Mouse (Mus musculus): ENCODE results near the gene Slain1. TPM values are rescaled to one million over a fixed set of nuclear protein-coding genes. Genes with fewer than 3 reads are reported as not detected.
A peak's percentile ranks its signal among the peaks of the same experiment; 100 is the strongest.

Gene Slain1
- total and polyA plus RNA-seq, 2 experiments from 2014 or later: 20.3 to 89.7 TPM

DNA sequence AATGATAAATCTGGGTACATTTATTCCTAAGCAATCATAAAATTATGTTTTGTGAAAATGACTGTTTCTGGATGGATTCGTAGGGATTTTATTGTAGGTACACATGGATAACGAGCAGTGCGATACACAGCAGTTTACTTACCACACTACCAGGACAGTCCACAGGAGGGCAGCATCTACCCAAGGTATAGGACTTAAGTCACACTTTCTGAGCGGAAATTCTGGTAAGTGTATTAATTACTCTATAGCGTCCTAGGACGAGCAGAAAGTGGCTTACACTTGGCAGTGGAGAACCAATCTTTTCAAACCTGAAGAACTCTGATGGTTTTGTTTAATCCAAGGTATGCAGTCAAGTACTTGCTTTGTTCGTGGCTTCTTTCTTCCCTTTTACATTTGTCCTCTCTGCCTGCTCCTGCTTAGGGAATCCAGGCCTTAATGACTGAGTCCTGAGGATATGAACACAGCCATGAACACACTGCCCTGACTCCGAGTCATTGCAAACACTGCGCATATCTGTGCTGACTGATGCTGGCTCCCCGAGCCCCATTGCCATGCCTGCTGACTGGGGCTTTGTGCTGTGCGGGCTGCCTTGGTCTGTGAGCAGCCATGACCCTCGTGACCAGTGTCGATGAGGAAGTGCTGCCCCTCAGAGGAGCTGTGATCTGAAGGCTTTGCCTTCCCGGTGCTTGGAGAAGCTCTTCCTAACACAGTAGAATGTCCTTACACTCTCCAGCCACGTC is 69.0 kb downstream of the Slain1 start:
- Histone ChIP-seq H3K9ac (replicated peaks; ENCODE audit: low read length, poor library complexity, severe bottlenecking) (no peak overlapping the region), H3K9me3 (ENCODE audit: low read length) (no peaks in the 10 kb centered on the region), H3K4me3 (ENCODE audit: low read depth, low read length) (peak overlapping the region; percentile 11; the same call in 1 of the 2 replicates), H3K27me3 (ENCODE audit: insufficient read depth, low read length) (no peaks in the 10 kb centered on the region), H3K27ac (ENCODE audit: low read depth, low read length) (peak overlapping the region; percentile 39; the same call in 1 of the 2 replicates), H3K4me1 (ENCODE audit: insufficient read depth, low read length) (no peaks in the 10 kb centered on the region; the same call in 1 of the 2 replicates), H3K4me2 (ENCODE audit: low read depth, low read length, poor library complexity, severe bottlenecking) (peak overlapping the region; percentile 36), H3K36me3 (ENCODE audit: insufficient read depth, low read length) (no peaks in the 10 kb centered on the region)
- DNase-seq (ENCODE audit: low spot score): peak; percentile 96
- ATAC-seq (ENCODE audit: low FRiP score): peak; percentile 86
- 9% methylated on average over 15 of the region's 15 CpGs for WGBS
- TF ChIP-seq CTCF (IDR thresholded peaks at IDR 0.05): peak; percentile 96

DNA sequence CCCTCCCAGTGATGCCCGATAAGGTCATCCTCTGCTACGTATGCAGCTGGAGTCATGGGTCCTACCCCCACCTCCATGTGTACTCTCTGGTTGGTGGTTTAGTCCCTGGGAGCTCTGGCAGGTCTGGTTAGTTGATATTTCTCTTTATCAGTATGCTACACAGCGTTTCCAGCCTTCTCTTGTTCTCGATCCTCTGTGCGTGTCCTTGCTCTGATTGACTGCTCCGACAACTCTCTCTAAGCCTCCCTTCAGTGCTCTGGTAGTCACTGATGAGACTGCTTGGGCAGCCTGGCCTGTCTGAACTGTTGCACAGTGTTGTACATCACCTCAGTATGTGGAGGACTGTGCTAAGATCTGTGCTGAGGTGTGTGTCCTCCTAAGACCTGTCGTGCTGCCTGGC is 70.1 kb downstream of the Slain1 start:
- Histone ChIP-seq H3K9me3 (ENCODE audit: low read length) (no peaks in the 10 kb centered on the region), H3K9ac (replicated peaks; ENCODE audit: low read length, poor library complexity, severe bottlenecking) (no peak overlapping the region), H3K4me2 (ENCODE audit: low read depth, low read length, poor library complexity, severe bottlenecking) (no peak overlapping the region), H3K36me3 (ENCODE audit: insufficient read depth, low read length) (no peaks in the 10 kb centered on the region), H3K27me3 (ENCODE audit: insufficient read depth, low read length) (no peaks in the 10 kb centered on the region), H3K27ac (ENCODE audit: low read depth, low read length) (no peak overlapping the region; the same call in 1 of the 2 replicates), H3K4me3 (ENCODE audit: low read depth, low read length) (no peak overlapping the region), H3K4me1 (ENCODE audit: insufficient read depth, low read length) (no peaks in the 10 kb centered on the region; the same call in 1 of the 2 replicates)
- WGBS: 56% methylated on average over 7 of the region's 7 CpGs
- no peak for DNase-seq (ENCODE audit: low spot score)
- no peak for TF ChIP-seq CTCF (IDR thresholded peaks at IDR 0.05)
- peak; percentile 14; the same call in 1 of the 2 replicates for ATAC-seq (ENCODE audit: low FRiP score)

DNA sequence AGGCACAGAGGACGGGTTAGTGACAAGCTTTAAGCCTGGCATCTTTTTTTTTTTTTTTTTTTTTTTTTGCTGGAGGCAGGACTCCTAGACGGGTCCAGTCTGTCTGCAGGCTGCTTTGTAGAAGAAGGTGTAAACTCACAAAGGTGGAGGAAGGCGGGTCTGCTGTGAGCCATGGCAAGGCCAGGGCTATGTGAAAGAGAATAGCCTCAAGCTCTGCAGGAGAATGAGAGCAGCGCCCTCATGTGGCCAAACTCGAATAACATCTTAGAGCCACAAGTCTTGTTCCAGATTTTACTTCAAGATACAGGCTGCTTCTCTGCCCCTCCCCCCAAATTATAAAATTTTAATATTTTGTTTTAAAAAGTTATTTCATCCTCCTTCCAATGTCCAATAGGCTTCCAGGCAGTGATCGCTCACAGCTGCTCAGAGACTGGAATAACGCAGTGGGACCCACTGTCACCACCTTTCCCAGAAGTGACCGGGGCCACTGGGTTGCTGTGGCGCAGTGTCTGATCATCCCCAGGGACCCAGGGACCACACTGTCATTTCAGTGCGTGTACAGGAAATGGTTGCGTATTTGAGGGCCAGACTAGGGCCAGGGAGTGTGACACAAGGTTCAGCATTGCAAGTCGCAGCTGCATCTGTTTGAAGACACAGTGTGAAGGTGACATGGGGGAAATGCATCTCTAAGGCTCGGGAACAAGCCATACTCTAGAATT is 70.8 kb downstream of the Slain1 start:
- no peak overlapping the region for H3K27ac ChIP-seq (ENCODE audit: low read depth, low read length)
- no peaks in the 10 kb centered on the region for H3K27me3 ChIP-seq (ENCODE audit: insufficient read depth, low read length)
- no peaks in the 10 kb centered on the region for H3K9me3 ChIP-seq (ENCODE audit: low read length)
- peak; percentile 77 for TF ChIP-seq CTCF (IDR thresholded peaks at IDR 0.05)
- no peak overlapping the region for H3K9ac ChIP-seq (replicated peaks; ENCODE audit: low read length, poor library complexity, severe bottlenecking)
- peak; percentile 87 for DNase-seq (ENCODE audit: low spot score)
- no peaks in the 10 kb centered on the region for H3K36me3 ChIP-seq (ENCODE audit: insufficient read depth, low read length)
- peak; percentile 55; the same call in 1 of the 2 replicates for ATAC-seq (ENCODE audit: low FRiP score)
- no peak overlapping the region for H3K4me3 ChIP-seq (ENCODE audit: low read depth, low read length)
- 54% methylated on average over 13 of the region's 13 CpGs for WGBS
- H3K4me2 ChIP-seq (ENCODE audit: low read depth, low read length, poor library complexity, severe bottlenecking): no peak overlapping the region
- H3K4me1 ChIP-seq (ENCODE audit: insufficient read depth, low read length): no peaks in the 10 kb centered on the region; the same call in 1 of the 2 replicates

DNA sequence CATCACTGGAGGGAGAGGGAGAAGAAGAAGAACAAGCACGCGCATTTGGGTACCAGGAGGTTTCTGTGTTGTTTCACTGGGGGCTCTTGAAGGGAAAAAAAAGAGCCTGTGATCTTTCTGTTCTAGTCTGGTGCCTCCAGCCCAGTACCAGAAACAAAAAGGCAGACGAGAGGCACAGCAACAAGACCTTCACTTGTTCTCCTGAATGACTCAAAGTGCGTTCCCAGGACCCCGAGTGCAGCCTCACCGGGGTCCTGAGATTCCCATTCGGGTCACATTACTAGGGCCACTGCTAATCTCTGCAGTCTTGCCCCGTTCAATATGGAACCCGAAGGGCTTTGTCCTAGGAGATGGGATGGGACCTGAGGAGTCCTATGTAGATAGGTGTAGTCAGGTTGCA is 73.3 kb downstream of the Slain1 start:
- Histone ChIP-seq H3K27ac (ENCODE audit: low read depth, low read length) (no peak overlapping the region), H3K27me3 (ENCODE audit: insufficient read depth, low read length) (no peaks in the 10 kb centered on the region), H3K4me2 (ENCODE audit: low read depth, low read length, poor library complexity, severe bottlenecking) (no peak overlapping the region), H3K4me1 (ENCODE audit: insufficient read depth, low read length) (no peaks in the 10 kb centered on the region; the same call in 1 of the 2 replicates), H3K4me3 (ENCODE audit: low read depth, low read length) (no peak overlapping the region), H3K9ac (replicated peaks; ENCODE audit: low read length, poor library complexity, severe bottlenecking) (no peak overlapping the region), H3K36me3 (ENCODE audit: insufficient read depth, low read length) (no peaks in the 10 kb centered on the region), H3K9me3 (ENCODE audit: low read length) (no peaks in the 10 kb centered on the region)
- ATAC-seq (ENCODE audit: low FRiP score): no peak
- no peak for DNase-seq (ENCODE audit: low spot score)
- WGBS: 64% methylated on average over 9 of the region's 9 CpGs
- no peak for TF ChIP-seq CTCF (IDR thresholded peaks at IDR 0.05)

DNA sequence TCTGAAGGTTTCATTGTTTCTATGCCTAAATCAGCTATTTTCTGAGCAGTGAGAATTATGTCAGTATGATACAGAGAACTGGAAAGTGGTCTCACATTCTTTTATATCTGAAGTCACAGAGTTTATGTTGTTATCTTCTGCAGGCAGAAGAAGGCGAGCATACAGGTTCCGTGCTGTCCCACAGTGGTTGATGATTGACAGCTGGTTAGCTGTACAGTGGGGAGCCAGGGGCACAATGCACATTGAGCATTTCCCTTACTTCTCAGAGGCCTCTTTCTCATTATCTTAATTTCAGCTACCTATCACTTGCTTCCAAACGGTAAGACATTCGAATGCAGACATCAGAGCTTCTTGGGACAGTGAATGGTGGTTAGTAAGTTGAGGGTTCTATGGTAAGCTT is 73.8 kb downstream of the Slain1 start:
- no peak overlapping the region for H3K27ac ChIP-seq (ENCODE audit: low read depth, low read length)
- H3K4me1 ChIP-seq (ENCODE audit: insufficient read depth, low read length): no peaks in the 10 kb centered on the region; the same call in 1 of the 2 replicates
- H3K4me3 ChIP-seq (ENCODE audit: low read depth, low read length): no peak overlapping the region
- H3K4me2 ChIP-seq (ENCODE audit: low read depth, low read length, poor library complexity, severe bottlenecking): no peak overlapping the region
- no peak for DNase-seq (ENCODE audit: low spot score)
- TF ChIP-seq CTCF (IDR thresholded peaks at IDR 0.05): no peak
- no peaks in the 10 kb centered on the region for H3K9me3 ChIP-seq (ENCODE audit: low read length)
- ATAC-seq (ENCODE audit: low FRiP score): no peak
- WGBS: 71% methylated on average over 4 of the region's 4 CpGs
- H3K36me3 ChIP-seq (ENCODE audit: insufficient read depth, low read length): no peaks in the 10 kb centered on the region
- no peak overlapping the region for H3K9ac ChIP-seq (replicated peaks; ENCODE audit: low read length, poor library complexity, severe bottlenecking)
- no peaks in the 10 kb centered on the region for H3K27me3 ChIP-seq (ENCODE audit: insufficient read depth, low read length)

DNA sequence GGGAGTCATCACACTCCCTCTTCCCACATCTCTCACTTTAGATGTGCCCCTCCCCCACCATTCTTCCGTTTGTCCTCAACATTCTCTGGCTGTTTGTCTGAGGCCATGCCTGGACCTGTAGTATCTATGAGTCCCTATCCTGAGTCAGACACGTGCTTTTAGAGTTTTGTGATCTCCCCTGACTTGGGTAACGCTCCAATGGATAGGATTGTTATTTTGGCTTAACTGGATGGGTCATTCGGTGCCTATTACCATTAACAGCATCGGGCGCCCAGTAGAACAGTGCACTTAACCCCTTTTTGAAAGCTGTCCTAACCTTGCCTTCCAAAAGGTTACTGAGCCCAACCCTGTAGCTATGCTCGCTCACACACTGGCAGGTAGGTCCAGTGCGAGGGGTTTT is 78.5 kb downstream of the Slain1 start:
- H3K9me3 ChIP-seq (ENCODE audit: low read length): no peaks in the 10 kb centered on the region
- H3K4me3 ChIP-seq (ENCODE audit: low read depth, low read length): no peak overlapping the region
- no peak for TF ChIP-seq CTCF (IDR thresholded peaks at IDR 0.05)
- H3K27ac ChIP-seq (ENCODE audit: low read depth, low read length): no peak overlapping the region
- no peaks in the 10 kb centered on the region for H3K36me3 ChIP-seq (ENCODE audit: insufficient read depth, low read length)
- no peak overlapping the region for H3K9ac ChIP-seq (replicated peaks; ENCODE audit: low read length, poor library complexity, severe bottlenecking)
- no peak overlapping the region for H3K4me2 ChIP-seq (ENCODE audit: low read depth, low read length, poor library complexity, severe bottlenecking)
- no peaks in the 10 kb centered on the region for H3K4me1 ChIP-seq (ENCODE audit: insufficient read depth, low read length)
- ATAC-seq (ENCODE audit: low FRiP score) (no peak), DNase-seq (ENCODE audit: low spot score) (no peak)
- no peaks in the 10 kb centered on the region for H3K27me3 ChIP-seq (ENCODE audit: insufficient read depth, low read length)
- WGBS: 89% methylated on average over 8 of the region's 8 CpGs
